Mouse (Mus musculus) cerebellum, adult (tissue): ENCODE measurements at regions not wholly inside any gene's neighbourhood (a gene's known extent, or its start where the extent isn't known, plus 50 kb on each side); places are given as distances from the start of the nearest gene placed in this dataset.
"Not testable (repeated sequence)": the region's sequence is repeated elsewhere in the genome, so short reads cannot be mapped to it uniquely, and the experiment has no call there.

Experiments
- ATAC-seq: cut with Nextera tagmentation; 2 replicates; pipeline ENCODE4 v1.9.2; 2017; ENCODE audit warnings: mild to moderate bottlenecking, moderate library complexity, mixed read lengths; ENCODE audit not compliant: insufficient number of reproducible peaks, low FRiP score, low TSS enrichment

- ATAC-seq: no peak
These were observed 54.7 kb downstream of the Cryaa start for GRCm38 (mm10) chr17:31732176-31732880.

- ATAC-seq: no peak
These were observed 56.9 kb downstream of the Cryaa start for GRCm38 (mm10) chr17:31734521-31734920.

- no peak for ATAC-seq
These were observed 59.1 kb downstream of the Cryaa start for GRCm38 (mm10) chr17:31736716-31737115.

- no peak for ATAC-seq
These were observed 60.6 kb downstream of the Cryaa start for GRCm38 (mm10) chr17:31738249-31738648.

GRCm38 (mm10) chr17:31739586-31739985 lies 62.0 kb downstream of the Cryaa start:
- ATAC-seq: no peak

GRCm38 (mm10) chr17:31740059-31740458 lies 62.5 kb downstream of the Cryaa start:
- ATAC-seq: no peak

GRCm38 (mm10) chr17:31743656-31744055 lies 66.0 kb downstream of the Cryaa start:
- ATAC-seq: no peak

- ATAC-seq: no peak
These were observed 68.8 kb downstream of the Cryaa start for GRCm38 (mm10) chr17:31746198-31747111.

- ATAC-seq: no peak
These were observed 70.0 kb downstream of the Cryaa start for GRCm38 (mm10) chr17:31747563-31747962.

GRCm38 (mm10) chr17:31748158-31748557 lies 70.6 kb downstream of the Cryaa start:
- ATAC-seq: no peak

GRCm38 (mm10) chr17:31748971-31749370 lies 71.4 kb downstream of the Cryaa start:
- ATAC-seq: no peak

GRCm38 (mm10) chr17:31751262-31751661 lies 73.7 kb downstream of the Cryaa start:
- no peak for ATAC-seq

- no peak for ATAC-seq
These were observed 75.7 kb downstream of the Cryaa start for GRCm38 (mm10) chr17:31753113-31753858.

GRCm38 (mm10) chr17:31753859-31754229 lies 76.2 kb downstream of the Cryaa start:
- no peak for ATAC-seq

- no peak for ATAC-seq
These were observed 82.9 kb downstream of the Cryaa start for GRCm38 (mm10) chr17:31760465-31760864.

- ATAC-seq: no peak
These were observed 85.5 kb downstream of the Cryaa start for GRCm38 (mm10) chr17:31763078-31763477.

GRCm38 (mm10) chr17:31766779-31767697 lies 88.6 kb downstream of the Sik1 start:
- peak; percentile 86 for ATAC-seq

GRCm38 (mm10) chr17:31772201-31772820 lies 83.3 kb downstream of the Sik1 start:
- no peak for ATAC-seq

- not testable (repeated sequence) for ATAC-seq
These were observed 81.7 kb downstream of the Sik1 start for GRCm38 (mm10) chr17:31773882-31774281.
